Mouse (Mus musculus): ENCODE measurements around the gene Katnbl1.
A peak's percentile ranks its signal among the peaks of the same experiment; 100 is the strongest.
"Not testable (repeated sequence)": the region's sequence is repeated elsewhere in the genome, so short reads cannot be mapped to it uniquely, and the experiment has no call there.

Gene Katnbl1

GRCm38 (mm10) chr2:112393958-112394357 is 14.9 kb downstream of the Katnbl1 start:
- no peak for DNase-seq (ENCODE audit: low spot score)

GRCm38 (mm10) chr2:112396649-112397048 is 17.6 kb downstream of the Katnbl1 start:
- no peak for DNase-seq (ENCODE audit: low spot score)

GRCm38 (mm10) chr2:112407030-112407429 is 28.0 kb downstream of the Katnbl1 start:
- DNase-seq (ENCODE audit: low spot score), result no peak

GRCm38 (mm10) chr2:112425308-112425707 is 46.3 kb downstream of the Katnbl1 start:
- no peak for DNase-seq (ENCODE audit: low spot score)

- not testable (repeated sequence) for DNase-seq (ENCODE audit: low spot score)
These were observed 49.5 kb downstream of the Katnbl1 start for GRCm38 (mm10) chr2:112428534-112428933.

- DNase-seq (ENCODE audit: low spot score), result no peak
These were observed 50.7 kb downstream of the Katnbl1 start for GRCm38 (mm10) chr2:112429665-112430064.

GRCm38 (mm10) chr2:112430403-112430802 is 51.4 kb downstream of the Katnbl1 start:
- DNase-seq (ENCODE audit: low spot score), result no peak

- no peak for DNase-seq (ENCODE audit: low spot score)
These were observed 53.5 kb downstream of the Katnbl1 start for GRCm38 (mm10) chr2:112432523-112432922.

GRCm38 (mm10) chr2:112433359-112433758 is 54.3 kb downstream of the Katnbl1 start:
- no peak for DNase-seq (ENCODE audit: low spot score)

GRCm38 (mm10) chr2:112436292-112436691 is 57.3 kb downstream of the Katnbl1 start:
- no peak for DNase-seq (ENCODE audit: low spot score)

GRCm38 (mm10) chr2:112437589-112437988 is 58.6 kb downstream of the Katnbl1 start:
- no peak for DNase-seq (ENCODE audit: low spot score)

GRCm38 (mm10) chr2:112443491-112443890 is 64.5 kb downstream of the Katnbl1 start:
- DNase-seq (ENCODE audit: low spot score), result no peak

- DNase-seq (ENCODE audit: low spot score), result no peak
These were observed 66.5 kb downstream of the Katnbl1 start for GRCm38 (mm10) chr2:112445511-112445910.

- DNase-seq (ENCODE audit: low spot score), result not testable (repeated sequence)
These were observed 69.0 kb downstream of the Katnbl1 start for GRCm38 (mm10) chr2:112448046-112448445.

GRCm38 (mm10) chr2:112448510-112449059 is 69.6 kb downstream of the Katnbl1 start:
- no peak for DNase-seq (ENCODE audit: low spot score)

GRCm38 (mm10) chr2:112449597-112450296 is 70.7 kb downstream of the Katnbl1 start:
- peak; percentile 5 for DNase-seq (ENCODE audit: low spot score)

GRCm38 (mm10) chr2:112452513-112452912 is 73.5 kb downstream of the Katnbl1 start:
- not testable (repeated sequence) for DNase-seq (ENCODE audit: low spot score)

GRCm38 (mm10) chr2:112454125-112454861 is 75.3 kb downstream of the Katnbl1 start:
- DNase-seq (ENCODE audit: low spot score), result no peak

GRCm38 (mm10) chr2:112454862-112455564 is 76.0 kb downstream of the Katnbl1 start, which contains the start of gene Emc7:
Gene Emc7, plus strand, starts transcription at chr2:112454997.
- peak; percentile 98 for DNase-seq (ENCODE audit: low spot score)

GRCm38 (mm10) chr2:112460557-112460956 is 81.5 kb downstream of the Katnbl1 start:
- DNase-seq (ENCODE audit: low spot score), result no peak

Measured in ovary, postnatal 36 days (tissue).